Mouse (Mus musculus) thymus, postnatal 0 days (tissue): ENCODE data around the gene Atg7. TPM values are rescaled to one million over a fixed set of nuclear protein-coding genes. Genes with fewer than 3 reads are reported as not detected.

Source experiments
- DNase-seq: peaks from one replicate; pipeline ENCODE4 v3.0.0-alpha.2; 2015; ENCODE audit warnings: low spot score
- polyA plus RNA-seq: library from polyadenylated mRNA; unstranded; fragments of >200 nt; fragmentation: Nextera tagmentation; extraction: Ambion mirVana; gene quantifications from 2 replicates; pipeline ENCODE4 v1.2.1, GENCODE M21; 2015

The Atg7 gene
- polyA plus RNA-seq, 1 experiment from 2014 or later = 19.6 TPM

- DNase-seq = no peak
Observed at GRCm38 (mm10) chr6:114733681-114734080, 90.8 kb downstream of the Atg7 start.

GRCm38 (mm10) chr6:114735054-114735453 lies 92.2 kb downstream of the Atg7 start:
- DNase-seq = no peak

GRCm38 (mm10) chr6:114736355-114736754 lies 93.5 kb downstream of the Atg7 start:
- no peak for DNase-seq

- DNase-seq = no peak
Observed at GRCm38 (mm10) chr6:114737181-114737580, 94.3 kb downstream of the Atg7 start.

- no peak for DNase-seq
Observed at GRCm38 (mm10) chr6:114737931-114738759, 95.2 kb downstream of the Atg7 start.

- no peak for DNase-seq
Observed at GRCm38 (mm10) chr6:114738760-114739112, 95.8 kb downstream of the Atg7 start.

GRCm38 (mm10) chr6:114742209-114743003 lies 99.5 kb downstream of the Atg7 start:
- DNase-seq = no peak

- DNase-seq = no peak
Observed at GRCm38 (mm10) chr6:114743126-114743525, 100.2 kb downstream of the Atg7 start.

- no peak for DNase-seq
Observed at GRCm38 (mm10) chr6:114743845-114744244, 100.9 kb downstream of the Atg7 start.

- DNase-seq = peak; percentile 36
Observed at GRCm38 (mm10) chr6:114746439-114746974, 103.6 kb downstream of the Atg7 start.

- no peak for DNase-seq
Observed at GRCm38 (mm10) chr6:114748419-114748818, 105.5 kb downstream of the Atg7 start.

- DNase-seq = no peak
Observed at GRCm38 (mm10) chr6:114748882-114749281, 106.0 kb downstream of the Atg7 start.

GRCm38 (mm10) chr6:114758795-114759194 lies 115.9 kb downstream of the Atg7 start:
- no peak for DNase-seq

- DNase-seq = no peak
Observed at GRCm38 (mm10) chr6:114766314-114766713, 123.4 kb downstream of the Atg7 start.

GRCm38 (mm10) chr6:114767710-114768109 lies 124.8 kb downstream of the Atg7 start:
- DNase-seq = no peak

GRCm38 (mm10) chr6:114770337-114770736 lies 127.4 kb downstream of the Atg7 start:
- no peak for DNase-seq

GRCm38 (mm10) chr6:114771502-114771901 lies 128.6 kb downstream of the Atg7 start:
- no peak for DNase-seq

- no peak for DNase-seq
Observed at GRCm38 (mm10) chr6:114775210-114775609, 132.3 kb downstream of the Atg7 start.

- no peak for DNase-seq
Observed at GRCm38 (mm10) chr6:114777872-114778271, 135.0 kb downstream of the Atg7 start.

- peak; percentile 5 for DNase-seq
Observed at GRCm38 (mm10) chr6:114778650-114779049, 135.8 kb downstream of the Atg7 start.

- DNase-seq = no peak
Observed at GRCm38 (mm10) chr6:114780583-114780982, 137.7 kb downstream of the Atg7 start.
